Mouse (Mus musculus): ENCODE measurements around the gene Trim45. TPM values are rescaled to one million over a fixed set of nuclear protein-coding genes. Genes with fewer than 3 reads are reported as not detected.

Trim45 gene
- total and polyA plus RNA-seq, 2 experiments from 2014 or later = 5.1 to 6.7 TPM

- H3K36me3 ChIP-seq (ENCODE audit: insufficient read depth, low read length) = no peaks in the 10 kb centered on the region
- TF ChIP-seq CTCF (IDR thresholded peaks at IDR 0.05) = no peak
- no peaks in the 10 kb centered on the region for H3K27me3 ChIP-seq (ENCODE audit: insufficient read depth, low read length)
- DNase-seq (ENCODE audit: low spot score) (no peak), ATAC-seq (ENCODE audit: low FRiP score) (no peak)
- WGBS = 72% methylated on average over 11 of the region's 11 CpGs
- no peaks in the 10 kb centered on the region for H3K9me3 ChIP-seq (ENCODE audit: low read length)
- no peak overlapping the region for H3K27ac ChIP-seq (ENCODE audit: low read depth, low read length)
- H3K4me1 ChIP-seq (ENCODE audit: insufficient read depth, low read length) = no peaks in the 10 kb centered on the region
- H3K4me3 ChIP-seq (ENCODE audit: low read depth, low read length) = no peak overlapping the region
- no peak overlapping the region for H3K4me2 ChIP-seq (ENCODE audit: low read depth, low read length, poor library complexity, severe bottlenecking)
- no peak overlapping the region for H3K9ac ChIP-seq (replicated peaks; ENCODE audit: low read length, poor library complexity, severe bottlenecking)
These were observed 29.3 kb upstream of the Trim45 start for GRCm38 (mm10) chr3:100892383-100893335.

GRCm38 (mm10) chr3:100895500-100895899 lies 26.5 kb upstream of the Trim45 start:
- H3K36me3 ChIP-seq (ENCODE audit: insufficient read depth, low read length) = no peaks in the 10 kb centered on the region
- WGBS = 55% methylated on average over 6 of the region's 6 CpGs
- no peaks in the 10 kb centered on the region for H3K9me3 ChIP-seq (ENCODE audit: low read length)
- no peak overlapping the region for H3K4me2 ChIP-seq (ENCODE audit: low read depth, low read length, poor library complexity, severe bottlenecking)
- H3K4me1 ChIP-seq (ENCODE audit: insufficient read depth, low read length) = no peaks in the 10 kb centered on the region
- H3K27me3 ChIP-seq (ENCODE audit: insufficient read depth, low read length) = no peaks in the 10 kb centered on the region
- H3K9ac ChIP-seq (replicated peaks; ENCODE audit: low read length, poor library complexity, severe bottlenecking) = no peak overlapping the region
- H3K27ac ChIP-seq (ENCODE audit: low read depth, low read length) = no peak overlapping the region
- no peak for TF ChIP-seq CTCF (IDR thresholded peaks at IDR 0.05)
- no peak overlapping the region for H3K4me3 ChIP-seq (ENCODE audit: low read depth, low read length)
- DNase-seq (ENCODE audit: low spot score) = no peak
- ATAC-seq (ENCODE audit: low FRiP score) = no peak

GRCm38 (mm10) chr3:100906128-100906527 lies 15.9 kb upstream of the Trim45 start:
- 82% methylated on average over 6 of the region's 6 CpGs for WGBS
- TF ChIP-seq CTCF (IDR thresholded peaks at IDR 0.05) = no peak
- H3K27me3 ChIP-seq (ENCODE audit: insufficient read depth, low read length) = no peaks in the 10 kb centered on the region
- DNase-seq (ENCODE audit: low spot score) = no peak
- no peak overlapping the region for H3K27ac ChIP-seq (ENCODE audit: low read depth, low read length)
- H3K4me2 ChIP-seq (ENCODE audit: low read depth, low read length, poor library complexity, severe bottlenecking) = no peak overlapping the region
- H3K9me3 ChIP-seq (ENCODE audit: low read length) = no peaks in the 10 kb centered on the region
- no peak overlapping the region for H3K9ac ChIP-seq (replicated peaks; ENCODE audit: low read length, poor library complexity, severe bottlenecking)
- no peaks in the 10 kb centered on the region for H3K4me1 ChIP-seq (ENCODE audit: insufficient read depth, low read length)
- no peak overlapping the region for H3K4me3 ChIP-seq (ENCODE audit: low read depth, low read length)
- no peak for ATAC-seq (ENCODE audit: low FRiP score)
- no peaks in the 10 kb centered on the region for H3K36me3 ChIP-seq (ENCODE audit: insufficient read depth, low read length)

- no peaks in the 10 kb centered on the region for H3K27me3 ChIP-seq (ENCODE audit: insufficient read depth, low read length)
- WGBS = 25% methylated on average over 3 of the region's 3 CpGs
- no peaks in the 10 kb centered on the region for H3K36me3 ChIP-seq (ENCODE audit: insufficient read depth, low read length)
- no peaks in the 10 kb centered on the region for H3K4me1 ChIP-seq (ENCODE audit: insufficient read depth, low read length)
- no peak for DNase-seq (ENCODE audit: low spot score)
- no peak overlapping the region for H3K4me2 ChIP-seq (ENCODE audit: low read depth, low read length, poor library complexity, severe bottlenecking)
- no peaks in the 10 kb centered on the region for H3K9me3 ChIP-seq (ENCODE audit: low read length)
- H3K27ac ChIP-seq (ENCODE audit: low read depth, low read length) = no peak overlapping the region
- H3K9ac ChIP-seq (replicated peaks; ENCODE audit: low read length, poor library complexity, severe bottlenecking) = no peak overlapping the region
- no peak overlapping the region for H3K4me3 ChIP-seq (ENCODE audit: low read depth, low read length)
- TF ChIP-seq CTCF (IDR thresholded peaks at IDR 0.05) = peak; percentile 49
- ATAC-seq (ENCODE audit: low FRiP score) = no peak
These were observed 15.1 kb upstream of the Trim45 start for GRCm38 (mm10) chr3:100906916-100907315.

- H3K9me3 ChIP-seq (ENCODE audit: low read length) = no peaks in the 10 kb centered on the region
- no peaks in the 10 kb centered on the region for H3K36me3 ChIP-seq (ENCODE audit: insufficient read depth, low read length)
- no peak overlapping the region for H3K4me3 ChIP-seq (ENCODE audit: low read depth, low read length)
- 69% methylated on average over 6 of the region's 6 CpGs for WGBS
- ATAC-seq (ENCODE audit: low FRiP score) (no peak), DNase-seq (ENCODE audit: low spot score) (no peak)
- H3K27ac ChIP-seq (ENCODE audit: low read depth, low read length) = no peak overlapping the region
- H3K9ac ChIP-seq (replicated peaks; ENCODE audit: low read length, poor library complexity, severe bottlenecking) = no peak overlapping the region
- TF ChIP-seq CTCF (IDR thresholded peaks at IDR 0.05) = no peak
- H3K27me3 ChIP-seq (ENCODE audit: insufficient read depth, low read length) = no peaks in the 10 kb centered on the region
- no peaks in the 10 kb centered on the region for H3K4me1 ChIP-seq (ENCODE audit: insufficient read depth, low read length)
- H3K4me2 ChIP-seq (ENCODE audit: low read depth, low read length, poor library complexity, severe bottlenecking) = no peak overlapping the region
These were observed 13.4 kb upstream of the Trim45 start for GRCm38 (mm10) chr3:100908594-100908993.

GRCm38 (mm10) chr3:100910621-100911020 lies 11.4 kb upstream of the Trim45 start:
- 60% methylated on average over 5 of the region's 5 CpGs for WGBS
- no peaks in the 10 kb centered on the region for H3K9me3 ChIP-seq (ENCODE audit: low read length)
- no peak for DNase-seq (ENCODE audit: low spot score)
- no peak overlapping the region for H3K4me2 ChIP-seq (ENCODE audit: low read depth, low read length, poor library complexity, severe bottlenecking)
- H3K27ac ChIP-seq (ENCODE audit: low read depth, low read length) = no peak overlapping the region
- H3K4me1 ChIP-seq (ENCODE audit: insufficient read depth, low read length) = no peaks in the 10 kb centered on the region
- no peak for ATAC-seq (ENCODE audit: low FRiP score)
- no peaks in the 10 kb centered on the region for H3K27me3 ChIP-seq (ENCODE audit: insufficient read depth, low read length)
- no peak overlapping the region for H3K9ac ChIP-seq (replicated peaks; ENCODE audit: low read length, poor library complexity, severe bottlenecking)
- no peaks in the 10 kb centered on the region for H3K36me3 ChIP-seq (ENCODE audit: insufficient read depth, low read length)
- TF ChIP-seq CTCF (IDR thresholded peaks at IDR 0.05) = no peak
- H3K4me3 ChIP-seq (ENCODE audit: low read depth, low read length) = no peak overlapping the region

Data from midbrain, postnatal 0 days (tissue).